Mouse (Mus musculus) left cerebral cortex, adult 8-10 months (tissue): ENCODE measurements at regions not wholly inside any gene's neighbourhood (a gene's known extent, or its start where the extent isn't known, plus 50 kb on each side); places are given as distances from the start of the nearest gene placed in this dataset.
"Not testable (repeated sequence)": the region's sequence is repeated elsewhere in the genome, so short reads cannot be mapped to it uniquely, and the experiment has no call there.

Experiments
- DNase-seq, 2 experiments: peaks; one replicate each; pipeline ENCODE4 v3.0.0; 2022; ENCODE audit warnings: low spot score in 2 of 2

DNA sequence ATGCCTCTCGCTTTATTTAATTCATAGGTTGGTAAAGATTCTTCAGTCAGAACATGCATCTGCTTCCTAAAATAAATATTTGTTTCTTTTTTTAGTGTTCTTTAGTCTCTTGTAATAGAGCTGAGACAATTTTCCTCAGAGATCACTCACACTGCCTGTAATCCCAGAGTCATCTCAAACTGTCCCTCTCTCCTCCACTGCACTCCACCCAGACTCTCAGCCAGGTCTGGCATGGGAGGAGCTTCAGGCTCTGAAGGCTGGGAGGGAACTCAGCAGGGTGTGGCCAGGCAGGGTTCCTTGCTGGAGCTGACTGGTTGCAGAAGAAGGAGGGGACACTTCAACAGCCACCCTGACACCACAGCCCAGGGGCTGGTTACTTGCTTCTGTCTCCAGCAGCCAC is 524.8 kb downstream of the Dad1 start:
- DNase-seq, result not testable (repeated sequence)

DNA sequence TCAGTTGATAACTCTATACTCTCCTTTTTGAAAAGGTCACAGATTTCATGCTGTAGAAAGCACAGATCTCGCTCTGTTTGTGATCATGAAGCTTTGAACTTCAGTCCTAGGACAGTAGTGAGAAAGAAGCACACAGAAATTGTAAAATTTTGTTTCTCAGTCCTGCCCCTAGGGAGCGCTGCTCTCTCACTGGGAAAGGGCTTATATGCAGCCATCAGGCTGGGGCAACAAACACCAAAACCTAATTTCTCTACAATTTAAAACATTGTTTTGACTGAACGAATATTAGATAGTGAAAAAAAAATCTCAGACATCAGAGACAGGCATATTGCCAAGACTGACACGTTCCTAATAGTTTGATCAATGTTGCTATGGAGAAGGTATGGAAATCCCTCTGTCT is 527.0 kb downstream of the Dad1 start:
- DNase-seq, result not testable (repeated sequence)

DNA sequence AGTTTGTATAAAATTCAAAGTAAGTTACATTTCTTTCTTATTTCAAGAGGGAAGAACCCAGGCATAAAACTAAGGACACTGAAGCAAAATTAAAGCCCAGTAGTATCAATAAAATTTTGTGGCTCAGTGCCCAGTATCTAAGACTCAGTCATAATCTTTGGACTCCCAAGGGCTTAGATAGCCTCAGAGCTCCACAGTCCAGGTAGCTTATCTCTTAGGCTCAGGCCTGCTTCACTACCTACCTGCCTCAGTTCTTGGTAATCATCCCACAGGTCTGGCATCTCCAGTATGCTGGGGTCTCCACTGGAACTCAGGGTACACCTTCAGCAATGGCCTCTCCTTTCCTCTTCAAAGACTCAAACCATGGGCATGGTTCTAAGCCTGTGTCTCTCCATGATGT is 530.3 kb downstream of the Dad1 start:
- DNase-seq, result not testable (repeated sequence)

DNA sequence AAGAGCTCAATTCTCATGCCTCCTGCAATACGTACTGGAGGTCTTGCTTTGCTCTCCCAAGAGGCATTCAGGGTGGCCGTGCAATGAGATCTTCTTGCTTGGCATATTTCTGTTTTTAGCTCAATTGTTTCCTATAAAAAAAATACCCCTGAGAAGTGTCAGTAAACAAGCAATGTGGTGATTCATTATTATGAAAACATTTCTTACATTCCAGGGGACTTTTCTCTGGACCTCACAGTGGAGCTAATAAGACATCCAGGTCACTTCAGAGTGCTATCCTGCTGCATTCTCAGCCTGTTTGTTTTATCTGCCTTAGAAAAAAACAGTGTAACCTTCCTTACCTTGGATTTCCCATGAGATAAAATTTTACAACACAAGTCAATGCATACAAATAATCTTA is 532.0 kb downstream of the Dad1 start:
- DNase-seq, result not testable (repeated sequence)

DNA sequence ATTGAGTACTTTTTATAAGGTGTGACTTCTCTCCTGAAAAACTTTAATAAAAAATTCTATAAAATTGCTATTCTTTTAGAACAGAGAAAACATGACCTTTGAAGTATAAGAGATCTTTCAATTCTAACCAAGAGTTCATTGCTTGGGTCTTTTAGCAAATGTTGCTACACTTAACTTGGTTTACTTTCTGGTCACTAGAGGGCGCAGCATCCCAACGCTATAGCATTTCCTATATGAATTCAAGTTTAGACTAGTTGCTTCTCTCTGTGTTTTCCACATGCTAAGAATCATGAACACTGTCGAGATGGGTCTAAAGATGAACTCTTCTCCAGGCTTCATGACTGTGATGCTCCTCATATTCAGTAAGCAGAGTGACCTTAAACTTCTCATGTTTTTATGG is 544.3 kb downstream of the Dad1 start:
- not testable (repeated sequence) for DNase-seq

DNA sequence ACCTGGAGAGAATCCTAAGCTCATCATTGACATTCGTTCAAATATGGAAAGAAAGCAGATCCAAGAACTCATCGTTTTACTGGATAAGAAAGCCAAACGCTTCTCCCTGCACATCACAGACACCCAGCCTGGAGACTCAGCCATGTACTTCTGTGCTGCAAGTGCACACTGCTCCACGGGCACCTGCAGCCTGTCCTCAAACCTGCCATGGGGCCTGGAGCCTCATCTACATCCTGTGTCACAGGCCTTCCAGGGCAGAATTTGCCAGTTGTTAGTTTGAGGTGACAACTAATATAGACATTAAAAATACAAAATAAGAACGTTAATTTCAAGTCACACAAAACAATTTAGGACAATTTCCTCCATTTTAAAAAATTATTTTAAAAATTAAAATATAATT is 549.6 kb downstream of the Dad1 start:
- not testable (repeated sequence) for DNase-seq

DNA sequence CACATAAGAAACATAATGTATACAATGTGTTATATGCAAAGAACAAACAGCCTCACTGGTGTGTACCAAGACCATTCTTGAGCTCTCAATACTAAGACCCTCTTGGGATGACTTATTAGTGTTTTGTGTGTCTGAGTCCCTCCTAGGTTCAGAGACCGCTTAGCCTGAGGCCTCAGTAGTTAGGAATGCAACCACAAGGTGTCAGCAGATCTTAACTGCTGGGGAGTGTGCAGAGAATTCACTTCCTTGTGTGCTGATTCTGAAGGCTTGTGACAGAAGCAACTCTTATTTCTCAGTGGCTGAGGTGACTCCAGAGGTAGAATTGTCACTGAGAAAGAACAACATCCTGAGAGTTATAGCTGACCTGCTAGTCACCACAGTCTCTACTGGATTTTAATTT is 550.3 kb downstream of the Dad1 start:
- DNase-seq, result not testable (repeated sequence)

DNA sequence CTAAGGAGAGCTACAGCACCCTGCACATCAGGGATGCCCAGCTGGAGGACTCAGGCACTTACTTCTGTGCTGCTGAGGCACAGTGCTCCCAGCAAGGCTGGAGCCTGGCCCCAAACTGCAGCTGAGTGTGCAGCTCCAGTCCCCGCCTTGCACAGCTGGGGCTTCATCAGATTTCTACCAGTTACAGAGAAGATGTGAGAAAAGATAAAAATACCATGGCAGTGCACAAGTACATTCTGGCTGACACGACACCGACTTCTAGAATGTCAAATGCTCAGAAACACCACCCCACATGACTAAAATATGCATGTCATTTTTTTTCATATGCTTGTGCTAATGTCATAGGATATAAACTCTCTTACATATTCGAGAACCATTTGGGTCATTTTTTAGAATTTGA is 569.8 kb downstream of the Dad1 start:
- DNase-seq, result peak in 1 of 2 experiments; percentile 1

DNA sequence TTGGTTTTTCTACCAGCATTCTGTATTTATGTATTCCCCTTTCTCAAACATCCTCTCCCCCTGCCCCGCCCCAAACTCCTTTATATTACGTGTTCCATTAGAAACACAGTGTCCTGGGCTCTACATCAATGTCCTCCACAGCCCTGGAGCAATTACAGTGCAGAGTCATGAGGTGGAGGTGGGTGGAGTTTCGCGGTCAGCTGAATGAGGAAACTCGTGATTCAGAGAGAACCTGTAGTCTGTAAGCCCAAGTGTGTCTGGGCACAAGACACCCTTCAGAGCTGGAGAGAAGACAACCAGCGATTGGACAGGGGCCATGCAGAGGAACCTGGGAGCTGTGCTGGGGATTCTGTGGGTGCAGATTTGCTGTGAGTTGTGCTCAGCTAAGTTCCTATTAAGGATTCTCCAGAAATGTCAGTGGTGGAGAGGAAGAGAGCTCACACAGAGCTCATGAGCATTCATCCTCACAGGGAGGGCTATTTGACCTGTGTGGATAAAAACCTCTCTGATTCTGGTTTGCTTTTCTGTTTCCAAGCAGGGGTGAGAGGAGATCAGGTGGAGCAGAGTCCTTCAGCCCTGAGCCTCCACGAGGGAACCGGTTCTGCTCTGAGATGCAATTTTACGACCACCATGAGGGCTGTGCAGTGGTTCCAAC is 570.4 kb downstream of the Dad1 start:
- not testable (repeated sequence) for DNase-seq

DNA sequence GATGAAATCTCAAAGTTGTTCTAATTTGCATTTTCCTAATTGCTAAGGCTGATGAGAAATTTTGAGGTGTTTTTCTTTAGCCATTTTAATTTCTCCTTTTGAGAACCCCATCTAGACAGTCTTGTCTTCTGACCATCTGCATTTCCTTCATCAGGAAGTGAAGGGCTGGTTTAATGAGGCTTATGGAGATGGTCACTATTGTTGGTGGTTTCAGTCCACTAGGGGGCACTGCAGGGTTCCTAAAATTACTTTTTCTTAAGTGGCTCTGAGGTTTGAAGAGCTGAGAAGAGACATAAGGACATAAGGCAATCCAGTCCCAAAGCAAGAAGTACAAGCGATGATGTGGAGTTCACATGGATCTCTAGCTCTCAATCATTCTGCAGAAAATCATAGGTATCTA is 571.2 kb downstream of the Dad1 start:
- not testable (repeated sequence) for DNase-seq

DNA sequence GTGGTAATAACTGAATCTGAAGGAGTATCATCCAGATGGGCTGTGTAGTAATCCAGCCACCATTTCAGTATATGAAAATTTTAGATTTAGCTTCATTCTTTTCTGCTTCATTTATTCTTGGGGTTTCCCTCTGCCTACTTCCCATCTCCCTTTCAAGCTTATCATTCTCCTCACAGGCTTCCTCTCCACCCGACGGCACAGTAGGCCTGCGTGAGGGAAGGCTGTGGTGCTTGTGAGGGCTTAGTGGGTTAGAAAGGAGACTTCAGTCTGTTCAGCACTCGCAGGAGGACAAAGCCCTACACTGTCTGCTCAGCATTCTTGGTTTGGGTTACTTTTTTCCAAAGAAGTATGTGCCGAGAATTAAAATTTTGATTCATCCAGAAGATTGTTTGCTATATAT is 572.6 kb downstream of the Dad1 start:
- DNase-seq, result not testable (repeated sequence)

DNA sequence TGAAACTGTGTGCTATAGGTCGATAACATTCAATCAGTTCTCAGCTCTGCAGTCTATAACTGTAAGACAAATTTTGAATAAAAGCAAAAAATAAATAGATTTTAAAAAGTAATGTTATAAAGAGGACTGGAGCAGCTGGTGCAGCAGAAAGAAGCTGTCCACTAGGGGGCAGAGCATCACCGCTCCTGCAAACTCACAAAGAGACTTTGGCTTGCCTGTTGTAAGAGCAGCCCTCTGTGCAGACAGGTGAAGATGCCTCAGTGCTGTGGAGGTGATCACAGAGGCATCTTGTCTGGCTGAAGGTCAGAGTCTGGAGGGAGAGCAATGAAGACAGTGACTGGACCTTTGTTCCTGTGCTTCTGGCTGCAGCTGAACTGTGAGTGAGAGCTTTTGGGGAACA is 588.2 kb downstream of the Dad1 start:
- DNase-seq, result peak in 1 of 2 experiments; percentile 1

DNA sequence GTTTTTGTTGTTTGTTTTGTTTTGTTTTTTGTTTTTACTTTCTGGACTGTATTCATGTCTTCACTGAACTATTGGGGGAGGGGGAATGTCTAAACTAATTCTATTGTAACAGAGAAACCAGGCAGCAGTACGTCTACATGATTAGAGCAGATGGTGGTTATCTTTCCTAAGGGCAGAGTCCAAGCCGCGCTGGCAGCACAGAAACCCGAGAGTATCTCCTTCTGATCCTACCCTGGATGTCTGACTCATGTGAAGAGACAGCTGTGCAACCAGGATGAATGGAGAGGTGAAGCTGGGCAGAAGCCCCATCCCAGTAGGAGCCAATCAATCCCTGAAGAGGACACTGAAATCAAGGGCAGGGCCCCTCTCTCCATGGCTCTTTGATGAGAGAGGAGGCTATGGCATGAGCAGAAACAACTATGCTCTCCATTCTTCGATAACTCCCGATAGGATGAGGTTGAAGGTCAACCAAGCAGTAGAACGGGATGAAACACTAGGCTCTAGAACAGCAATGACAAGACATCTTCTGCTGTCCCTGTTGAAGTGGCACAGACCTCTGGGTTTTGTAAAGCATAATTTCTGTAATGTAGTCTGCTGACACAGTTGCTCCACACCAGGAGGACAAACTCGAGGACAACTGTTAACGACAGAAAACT is 591.1 kb downstream of the Dad1 start:
- not testable (repeated sequence) for DNase-seq

DNA sequence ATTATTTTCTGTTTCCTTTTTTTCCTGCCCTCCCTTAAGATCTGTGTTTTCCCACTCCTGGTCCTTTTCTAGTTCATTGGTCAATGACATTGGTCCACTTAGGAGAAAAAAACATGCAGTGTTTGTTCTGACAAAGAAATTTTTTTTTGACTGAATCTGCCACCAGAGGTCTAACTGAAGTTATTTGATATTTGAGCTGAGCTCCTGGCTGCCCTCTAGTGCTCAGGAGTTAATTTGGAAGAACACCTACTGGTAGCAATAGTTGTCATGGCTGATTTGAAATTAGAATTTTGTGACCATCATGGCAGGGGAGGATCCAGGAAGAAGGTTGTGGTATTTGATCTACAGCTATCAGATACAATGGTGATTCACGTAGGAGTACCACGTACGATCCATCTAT is 599.2 kb downstream of the Dad1 start:
- DNase-seq, result not testable (repeated sequence)

DNA sequence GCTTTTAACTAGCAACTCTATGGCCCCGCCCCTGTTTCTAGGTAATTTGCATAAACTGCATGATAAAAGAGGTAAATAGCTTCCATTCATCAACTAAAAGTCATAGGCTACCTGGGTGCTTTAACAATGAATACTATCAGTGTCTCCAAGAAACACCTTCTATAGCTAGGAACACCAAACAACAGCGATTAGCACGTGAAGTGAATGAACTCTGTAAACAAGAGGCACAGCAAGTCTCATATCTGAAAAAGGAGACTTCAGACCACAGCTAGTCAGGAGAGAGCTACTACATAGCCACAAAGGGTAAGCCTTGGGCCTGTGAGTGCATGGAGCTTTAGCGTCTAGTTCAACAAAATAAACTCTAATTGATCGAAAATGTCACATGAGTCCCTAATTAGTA is 602.8 kb downstream of the Dad1 start:
- DNase-seq, result not testable (repeated sequence)

DNA sequence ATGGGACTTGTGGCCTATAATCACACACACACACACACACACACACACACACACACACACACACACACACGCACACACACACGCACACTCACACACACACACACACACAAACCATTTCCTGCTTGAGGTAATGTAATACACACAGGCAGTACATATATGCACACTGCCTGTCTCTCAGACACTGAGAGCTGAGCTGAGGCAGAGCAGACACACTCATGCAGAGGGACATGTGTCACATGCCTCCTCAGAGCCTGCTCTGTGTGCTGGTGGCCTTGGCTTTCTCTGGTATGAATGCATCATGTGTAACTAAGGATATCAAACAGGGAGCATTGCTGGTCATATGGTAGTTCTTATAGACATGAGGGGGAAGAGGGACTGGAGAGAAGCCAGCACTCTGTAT is 604.7 kb downstream of the Dad1 start:
- DNase-seq, result not testable (repeated sequence)

DNA sequence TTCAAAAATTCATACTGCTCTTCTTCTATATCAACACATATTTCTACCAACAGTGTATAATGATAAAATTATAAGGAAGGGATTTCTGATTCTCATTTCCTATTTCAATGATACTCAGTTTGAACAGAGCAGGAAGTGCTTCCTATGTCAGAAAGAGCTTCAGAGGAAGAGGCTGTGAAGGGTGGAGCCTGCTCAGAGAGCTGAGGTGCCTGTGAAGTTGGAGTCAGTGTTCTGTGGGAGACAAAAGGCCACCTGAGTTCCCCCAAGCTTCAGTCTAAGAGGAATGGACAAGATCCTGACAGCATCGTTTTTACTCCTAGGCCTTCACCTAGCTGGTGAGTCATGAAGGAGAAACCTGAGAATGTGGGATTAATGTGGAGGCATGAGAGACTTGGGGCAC is 613.5 kb downstream of the Dad1 start:
- not testable (repeated sequence) for DNase-seq

DNA sequence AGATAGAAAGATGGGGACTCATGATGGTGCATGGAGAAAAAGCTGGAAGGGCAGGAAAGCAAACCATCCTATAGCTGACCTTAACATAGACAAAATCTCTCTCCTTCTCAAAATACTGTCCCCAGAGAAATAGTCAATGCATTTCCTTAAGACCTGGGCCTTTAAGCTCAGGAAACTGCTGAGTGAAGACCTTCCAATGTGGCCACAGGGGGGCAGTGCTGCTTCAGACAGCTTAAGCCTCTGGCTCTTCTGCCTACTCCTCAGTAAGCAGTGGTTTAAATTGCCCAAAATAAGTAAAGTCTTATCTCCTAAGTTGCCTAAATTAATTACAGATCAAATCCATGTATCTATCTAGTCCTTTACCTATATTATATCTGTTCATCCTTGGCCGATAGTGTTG is 616.2 kb downstream of the Dad1 start:
- not testable (repeated sequence) for DNase-seq

DNA sequence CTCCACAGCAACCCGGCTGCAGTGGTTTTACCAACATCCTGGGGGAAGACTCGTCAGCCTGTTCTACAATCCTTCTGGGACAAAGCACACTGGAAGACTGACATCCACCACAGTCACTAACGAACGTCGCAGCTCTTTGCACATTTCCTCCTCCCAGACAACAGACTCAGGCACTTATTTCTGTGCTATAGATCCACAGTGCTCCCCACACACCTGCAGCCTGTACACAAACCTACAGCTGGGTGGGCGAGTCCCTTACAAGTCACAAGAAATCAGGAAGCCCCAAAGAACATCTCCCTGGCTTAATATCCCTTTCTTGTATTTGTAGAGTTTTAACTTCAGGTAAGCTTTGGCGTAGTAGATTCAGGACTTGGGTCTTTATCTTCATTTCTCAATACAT is 618.7 kb downstream of the Dad1 start:
- DNase-seq, result not testable (repeated sequence)

DNA sequence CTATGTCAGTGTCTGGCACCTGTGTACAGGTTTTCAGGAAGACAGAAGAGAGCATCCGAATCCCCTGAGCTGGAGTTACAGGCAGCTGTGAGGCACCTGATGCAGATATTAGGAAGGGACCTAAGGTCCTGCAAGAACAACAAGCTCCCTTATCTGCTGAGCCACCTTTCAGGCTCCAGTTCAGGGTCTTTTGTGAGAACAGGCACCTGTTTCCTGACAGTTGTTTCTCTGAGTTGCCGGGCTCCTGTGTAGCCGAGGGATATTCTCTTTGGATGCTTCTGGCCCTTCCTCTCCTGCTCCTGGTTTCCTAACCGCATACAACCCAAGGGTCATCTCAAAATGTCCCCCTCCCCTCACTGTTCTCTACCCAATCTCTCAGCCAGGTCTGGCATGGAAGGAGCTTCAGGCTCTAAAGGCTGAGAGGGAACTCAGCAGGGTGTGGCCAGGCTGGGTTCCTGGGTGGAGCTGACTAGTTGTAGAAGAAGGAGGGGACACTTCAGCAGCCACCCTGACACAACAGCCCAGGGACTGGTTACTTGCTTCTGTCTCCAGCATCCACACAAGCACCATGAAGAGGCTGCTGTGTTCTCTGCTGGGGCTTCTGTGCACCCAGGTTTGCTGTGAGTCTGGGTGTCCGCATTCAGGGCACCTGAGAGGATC is 619.5 kb downstream of the Dad1 start:
- DNase-seq, result not testable (repeated sequence)

DNA sequence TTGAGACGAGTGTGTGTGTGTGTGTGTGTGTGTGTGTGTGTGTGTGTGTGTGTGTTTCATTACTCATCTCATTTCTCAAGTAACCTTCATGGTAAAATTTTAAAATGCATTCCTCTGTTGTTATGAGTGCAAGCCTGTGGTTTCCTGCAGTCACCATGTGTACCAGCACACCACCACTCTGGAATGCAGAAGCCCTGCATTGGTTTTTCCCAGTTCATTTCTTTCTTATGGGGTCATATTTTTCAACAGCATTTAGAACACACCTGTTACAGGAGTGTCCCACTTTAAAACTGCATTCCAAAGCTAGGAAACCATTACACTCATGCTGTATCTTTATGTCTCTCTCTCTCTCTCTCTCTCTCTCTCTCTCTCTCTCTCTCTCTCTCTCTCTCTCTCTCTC is 620.2 kb downstream of the Dad1 start:
- DNase-seq, result not testable (repeated sequence)

DNA sequence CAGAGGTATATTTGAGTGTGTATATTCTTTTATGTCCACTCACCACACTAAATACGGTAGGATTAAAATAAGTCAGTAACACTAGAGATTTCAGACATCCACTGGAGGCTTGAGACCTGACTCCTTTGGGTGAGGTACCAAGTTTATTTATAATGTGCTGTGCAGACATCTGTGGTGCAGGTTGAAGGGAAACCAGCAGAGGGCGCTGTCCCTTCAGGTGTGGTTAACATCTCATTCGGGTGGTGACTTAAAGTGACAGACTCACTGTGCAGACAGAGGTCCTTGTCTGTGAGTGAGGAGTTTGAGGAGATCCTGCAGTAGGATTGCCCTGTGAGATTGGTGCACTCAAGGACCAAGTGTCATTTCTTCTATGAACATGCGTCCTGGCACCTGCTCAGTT is 632.5 kb downstream of the Dad1 start:
- DNase-seq, result not testable (repeated sequence)

DNA sequence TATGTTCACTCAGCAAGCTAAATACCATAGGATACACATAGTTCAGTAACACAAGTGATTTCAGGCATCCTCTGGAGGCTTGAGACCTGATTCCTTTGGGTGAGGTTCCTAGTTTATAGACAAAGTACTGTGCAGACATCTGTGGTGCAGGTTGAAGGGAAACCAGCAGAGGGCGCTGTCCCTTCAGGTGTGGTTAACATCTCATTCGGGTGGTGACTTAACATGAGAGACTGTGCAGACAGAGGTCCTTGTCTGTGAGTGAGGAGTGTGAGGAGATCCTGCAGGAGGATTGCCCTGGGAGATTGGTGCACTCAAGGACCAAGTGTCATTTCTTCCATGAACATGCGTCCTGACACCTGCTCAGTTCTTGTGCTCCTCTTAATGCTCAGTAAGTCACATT is 637.8 kb downstream of the Dad1 start:
- DNase-seq, result not testable (repeated sequence)
